Mouse (Mus musculus): Measurements from ENCODE around the gene Smco2. TPM values are rescaled to one million over a fixed set of nuclear protein-coding genes. Genes with fewer than 3 reads are reported as not detected.
A peak's percentile ranks its signal among the peaks of the same experiment; 100 is the strongest.

The Smco2 gene
- polyA plus RNA-seq, 1 experiment from 2014 or later: 0.31 TPM

- no peak overlapping the region for H3K4me2 ChIP-seq (ENCODE audit: low read length)
- 89% methylated on average over 12 of the region's 12 CpGs for WGBS
- H3K4me3 ChIP-seq (ENCODE audit: control insufficient read depth in 1 of 2, insufficient read depth in 1 of 2, low read depth in 1 of 2, low read length in 2 of 2): no peak overlapping the region
- H3K27me3 ChIP-seq (ENCODE audit: control insufficient read depth, insufficient read depth, low read length): no peaks in the 10 kb centered on the region
- H3K36me3 ChIP-seq (ENCODE audit: control insufficient read depth, insufficient read depth, low read length): peaks cover 8% of the 10 kb centered on the region; the same call in 1 of the 2 replicates
- H3K9ac ChIP-seq (ENCODE audit: low read length): no peak overlapping the region
- H3K27ac ChIP-seq (replicated peaks in 1 of 2; ENCODE audit: control insufficient read depth in 1 of 2, insufficient read depth in 1 of 2, low read depth in 2 of 2, low read length in 2 of 2): no peak overlapping the region
- H3K4me1 ChIP-seq (ENCODE audit: control insufficient read depth in 2 of 2, insufficient read depth in 2 of 2, low read length in 2 of 2): peaks cover 6 to 13% of the 10 kb centered on the region in 2 experiments
- ATAC-seq (ENCODE audit: insufficient number of reproducible peaks, insufficient read depth, low FRiP score, low read depth): no peak
- no peaks in the 10 kb centered on the region for H3K9me3 ChIP-seq (ENCODE audit: control insufficient read depth, low read length)
Measured at GRCm38 (mm10) chr6:146831320-146831719, 18.6 kb upstream of the Smco2 start.

GRCm38 (mm10) chr6:146833485-146834314, 16.2 kb upstream of the Smco2 start:
- 64% methylated on average over 6 of the region's 6 CpGs for WGBS

GRCm38 (mm10) chr6:146834342-146834741, 15.6 kb upstream of the Smco2 start:
- no peak overlapping the region for H3K27ac ChIP-seq (replicated peaks in 1 of 2; ENCODE audit: control insufficient read depth in 1 of 2, insufficient read depth in 1 of 2, low read depth in 2 of 2, low read length in 2 of 2)
- no peak overlapping the region for H3K4me2 ChIP-seq (ENCODE audit: low read length)

More at GRCm38 (mm10) chr6:146833485-146834314, 16.2 kb upstream of the Smco2 start:
- H3K27me3 ChIP-seq (ENCODE audit: control insufficient read depth, insufficient read depth, low read length): no peaks in the 10 kb centered on the region
- H3K9ac ChIP-seq (ENCODE audit: low read length): no peak overlapping the region
- H3K36me3 ChIP-seq (ENCODE audit: control insufficient read depth, insufficient read depth, low read length): peaks cover under 1% of the 10 kb centered on the region; the same call in 1 of the 2 replicates
- H3K4me2 ChIP-seq (ENCODE audit: low read length): no peak overlapping the region
- no peak overlapping the region for H3K4me3 ChIP-seq (ENCODE audit: control insufficient read depth in 1 of 2, insufficient read depth in 1 of 2, low read depth in 1 of 2, low read length in 2 of 2)
- peaks cover 13 to 19% of the 10 kb centered on the region in 2 experiments for H3K4me1 ChIP-seq (ENCODE audit: control insufficient read depth in 2 of 2, insufficient read depth in 2 of 2, low read length in 2 of 2)
- no peak overlapping the region for H3K27ac ChIP-seq (replicated peaks in 1 of 2; ENCODE audit: control insufficient read depth in 1 of 2, insufficient read depth in 1 of 2, low read depth in 2 of 2, low read length in 2 of 2)
- peak; percentile 14; the same call in 1 of the 2 replicates for ATAC-seq (ENCODE audit: insufficient number of reproducible peaks, insufficient read depth, low FRiP score, low read depth)
- H3K9me3 ChIP-seq (ENCODE audit: control insufficient read depth, low read length): no peaks in the 10 kb centered on the region

GRCm38 (mm10) chr6:146835784-146836183, 14.1 kb upstream of the Smco2 start:
- no peak overlapping the region for H3K9ac ChIP-seq (ENCODE audit: low read length)
- H3K4me3 ChIP-seq (ENCODE audit: control insufficient read depth in 1 of 2, insufficient read depth in 1 of 2, low read depth in 1 of 2, low read length in 2 of 2): no peak overlapping the region
- H3K27me3 ChIP-seq (ENCODE audit: control insufficient read depth, insufficient read depth, low read length): no peaks in the 10 kb centered on the region
- peaks cover 13 to 19% of the 10 kb centered on the region in 2 experiments for H3K4me1 ChIP-seq (ENCODE audit: control insufficient read depth in 2 of 2, insufficient read depth in 2 of 2, low read length in 2 of 2)
- no peaks in the 10 kb centered on the region; the same call in 1 of the 2 replicates for H3K36me3 ChIP-seq (ENCODE audit: control insufficient read depth, insufficient read depth, low read length)
- H3K9me3 ChIP-seq (ENCODE audit: control insufficient read depth, low read length): no peaks in the 10 kb centered on the region
- H3K4me2 ChIP-seq (ENCODE audit: low read length): no peak overlapping the region
- ATAC-seq (ENCODE audit: insufficient number of reproducible peaks, insufficient read depth, low FRiP score, low read depth): no peak
- H3K27ac ChIP-seq (replicated peaks in 1 of 2; ENCODE audit: control insufficient read depth in 1 of 2, insufficient read depth in 1 of 2, low read depth in 2 of 2, low read length in 2 of 2): peak overlapping the region; percentile 24 to 64
- 17% methylated on average over 4 of the region's 4 CpGs for whole genome bisulfite sequencing

More at GRCm38 (mm10) chr6:146834342-146834741, 15.6 kb upstream of the Smco2 start:
- Histone ChIP-seq H3K27me3 (ENCODE audit: control insufficient read depth, insufficient read depth, low read length) (no peaks in the 10 kb centered on the region), H3K36me3 (ENCODE audit: control insufficient read depth, insufficient read depth, low read length) (no peaks in the 10 kb centered on the region; the same call in 1 of the 2 replicates), H3K4me1 (ENCODE audit: control insufficient read depth in 2 of 2, insufficient read depth in 2 of 2, low read length in 2 of 2) (peaks cover 13 to 19% of the 10 kb centered on the region in 2 experiments), H3K9ac (ENCODE audit: low read length) (no peak overlapping the region), H3K9me3 (ENCODE audit: control insufficient read depth, low read length) (no peaks in the 10 kb centered on the region), H3K4me3 (ENCODE audit: control insufficient read depth in 1 of 2, insufficient read depth in 1 of 2, low read depth in 1 of 2, low read length in 2 of 2) (no peak overlapping the region)
- 62% methylated on average over 3 of the region's 3 CpGs for WGBS
- no peak for ATAC-seq (ENCODE audit: insufficient number of reproducible peaks, insufficient read depth, low FRiP score, low read depth)

GRCm38 (mm10) chr6:146837316-146837715, 12.6 kb upstream of the Smco2 start:
- Histone ChIP-seq H3K9me3 (ENCODE audit: control insufficient read depth, low read length) (no peaks in the 10 kb centered on the region), H3K27ac (replicated peaks in 1 of 2; ENCODE audit: control insufficient read depth in 1 of 2, insufficient read depth in 1 of 2, low read depth in 2 of 2, low read length in 2 of 2) (peak overlapping the region; percentile 40 to 50; a peak in 1 of 4 replicates), H3K36me3 (ENCODE audit: control insufficient read depth, insufficient read depth, low read length) (no peaks in the 10 kb centered on the region), H3K4me3 (ENCODE audit: control insufficient read depth in 1 of 2, insufficient read depth in 1 of 2, low read depth in 1 of 2, low read length in 2 of 2) (no peak overlapping the region), H3K27me3 (ENCODE audit: control insufficient read depth, insufficient read depth, low read length) (no peaks in the 10 kb centered on the region), H3K4me2 (ENCODE audit: low read length) (no peak overlapping the region; the same call in 1 of the 2 replicates), H3K9ac (ENCODE audit: low read length) (no peak overlapping the region), H3K4me1 (ENCODE audit: control insufficient read depth in 2 of 2, insufficient read depth in 2 of 2, low read length in 2 of 2) (peaks cover 13 to 19% of the 10 kb centered on the region in 2 experiments)
- WGBS: 37% methylated on average over 7 of the region's 7 CpGs
- ATAC-seq (ENCODE audit: insufficient number of reproducible peaks, insufficient read depth, low FRiP score, low read depth): no peak; the same call in 1 of the 2 replicates

- WGBS: 92% methylated on average over 5 of the region's 5 CpGs
- no peaks in the 10 kb centered on the region for H3K36me3 ChIP-seq (ENCODE audit: control insufficient read depth, insufficient read depth, low read length)
Measured at GRCm38 (mm10) chr6:146838366-146838765, 11.5 kb upstream of the Smco2 start.

GRCm38 (mm10) chr6:146838863-146839262, 11.0 kb upstream of the Smco2 start:
- no peak overlapping the region for H3K9ac ChIP-seq (ENCODE audit: low read length)
- H3K36me3 ChIP-seq (ENCODE audit: control insufficient read depth, insufficient read depth, low read length): no peaks in the 10 kb centered on the region
- no peak overlapping the region for H3K4me3 ChIP-seq (ENCODE audit: control insufficient read depth in 1 of 2, insufficient read depth in 1 of 2, low read depth in 1 of 2, low read length in 2 of 2)
- no peak overlapping the region for H3K4me2 ChIP-seq (ENCODE audit: low read length)
- 86% methylated on average over 4 of the region's 4 CpGs for WGBS
- ATAC-seq (ENCODE audit: insufficient number of reproducible peaks, insufficient read depth, low FRiP score, low read depth): no peak
- peaks cover 17 to 18% of the 10 kb centered on the region in 2 experiments for H3K4me1 ChIP-seq (ENCODE audit: control insufficient read depth in 2 of 2, insufficient read depth in 2 of 2, low read length in 2 of 2)
- H3K27ac ChIP-seq (replicated peaks in 1 of 2; ENCODE audit: control insufficient read depth in 1 of 2, insufficient read depth in 1 of 2, low read depth in 2 of 2, low read length in 2 of 2): no peak overlapping the region
- H3K27me3 ChIP-seq (ENCODE audit: control insufficient read depth, insufficient read depth, low read length): no peaks in the 10 kb centered on the region
- H3K9me3 ChIP-seq (ENCODE audit: control insufficient read depth, low read length): no peaks in the 10 kb centered on the region

More at GRCm38 (mm10) chr6:146838366-146838765, 11.5 kb upstream of the Smco2 start:
- no peak for ATAC-seq (ENCODE audit: insufficient number of reproducible peaks, insufficient read depth, low FRiP score, low read depth)
- Histone ChIP-seq H3K4me2 (ENCODE audit: low read length) (no peak overlapping the region), H3K4me1 (ENCODE audit: control insufficient read depth in 2 of 2, insufficient read depth in 2 of 2, low read length in 2 of 2) (peaks cover 17 to 19% of the 10 kb centered on the region in 2 experiments), H3K4me3 (ENCODE audit: control insufficient read depth in 1 of 2, insufficient read depth in 1 of 2, low read depth in 1 of 2, low read length in 2 of 2) (no peak overlapping the region), H3K27ac (replicated peaks in 1 of 2; ENCODE audit: control insufficient read depth in 1 of 2, insufficient read depth in 1 of 2, low read depth in 2 of 2, low read length in 2 of 2) (no peak overlapping the region), H3K9me3 (ENCODE audit: control insufficient read depth, low read length) (no peaks in the 10 kb centered on the region), H3K27me3 (ENCODE audit: control insufficient read depth, insufficient read depth, low read length) (no peaks in the 10 kb centered on the region), H3K9ac (ENCODE audit: low read length) (no peak overlapping the region)
